Mouse (Mus musculus) natural killer cell, adult 2 months (primary cell): Measurements from ENCODE around the gene Ska2.
A peak's percentile ranks its signal among the peaks of the same experiment; 100 is the strongest.

Experiments used
- DNase-seq, 2 experiments: peaks; one replicate each; pipeline ENCODE4 v3.0.0; 2022; ENCODE audit warnings: low spot score in 2 of 2

Ska2 gene

GRCm38 (mm10) chr11:87108755-87109518, at the start of gene Ska2:
Gene Ska2 (plus strand): TSS chr11:87109234.
- peak; percentile 97 to 98 for DNase-seq

- no peak for DNase-seq
Measured at GRCm38 (mm10) chr11:87060410-87060809, 48.6 kb upstream of the Ska2 start.

DNA sequence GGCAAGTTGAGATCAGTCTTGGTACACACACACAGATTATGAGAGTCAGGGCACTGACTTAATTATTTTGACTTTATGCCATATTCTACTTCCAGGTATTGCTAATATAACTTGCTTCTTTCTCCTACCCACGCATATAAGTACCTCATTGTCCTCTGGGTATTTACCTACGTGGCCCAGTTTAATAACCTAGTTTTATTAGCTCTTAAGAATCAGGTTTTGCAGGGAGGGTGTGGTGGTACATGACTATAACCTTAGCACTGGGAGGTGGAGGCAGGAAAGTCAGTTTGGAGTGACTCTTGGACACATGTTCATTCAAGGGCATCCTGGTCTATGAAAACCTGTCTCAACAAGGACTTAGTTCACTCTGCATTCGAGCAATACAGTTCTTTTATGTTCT, 46.9 kb upstream of the Ska2 start:
- no peak for DNase-seq

GRCm38 (mm10) chr11:87073343-87073865, 35.6 kb upstream of the Ska2 start:
- DNase-seq, result peak; percentile 9 to 11

- DNase-seq, result peak; percentile 54 to 74
Measured at GRCm38 (mm10) chr11:87073866-87074440, 35.1 kb upstream of the Ska2 start, which contains the start of gene Gdpd1. Gene Gdpd1 (minus strand): TSS chr11:87074062.

DNA sequence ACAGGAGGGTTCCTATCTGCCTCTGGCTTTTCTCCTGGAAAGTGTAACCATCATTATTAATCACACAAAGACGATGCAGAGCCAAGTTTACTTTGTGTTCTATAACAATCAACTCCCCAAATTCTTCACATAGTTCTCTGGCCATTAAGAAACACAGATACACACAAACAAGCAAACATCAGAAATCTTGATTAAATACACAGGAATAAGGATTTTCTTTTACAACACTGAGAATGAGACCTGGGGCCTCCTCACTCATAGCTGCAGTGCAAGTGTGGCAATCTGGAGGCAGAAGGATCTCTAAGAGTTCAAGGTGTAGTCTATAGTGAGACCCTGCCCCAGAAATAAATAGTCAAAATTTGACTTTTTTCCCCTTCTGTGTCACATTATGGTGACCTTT, 25.3 kb upstream of the Ska2 start:
- DNase-seq, result no peak

DNA sequence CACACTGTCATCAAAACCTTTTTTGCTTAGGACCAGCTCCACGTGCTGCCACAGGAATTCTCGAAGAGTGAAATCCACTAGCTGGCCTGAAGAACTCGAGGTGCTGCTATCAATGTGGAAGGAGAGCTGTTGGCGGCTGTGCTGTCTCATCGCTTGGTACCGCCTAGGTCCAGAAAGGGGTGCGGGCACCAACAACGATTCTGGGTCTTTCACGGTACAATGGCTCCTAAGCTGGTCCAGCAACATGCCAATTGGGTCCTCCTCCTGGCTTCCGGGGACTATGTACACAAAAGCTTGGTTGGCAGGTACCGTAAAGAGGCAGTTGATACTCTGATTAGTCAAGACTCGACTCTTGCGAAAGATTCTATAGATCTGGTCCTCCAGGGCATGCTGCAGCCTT, 23.6 kb upstream of the Ska2 start:
- no peak for DNase-seq

DNA sequence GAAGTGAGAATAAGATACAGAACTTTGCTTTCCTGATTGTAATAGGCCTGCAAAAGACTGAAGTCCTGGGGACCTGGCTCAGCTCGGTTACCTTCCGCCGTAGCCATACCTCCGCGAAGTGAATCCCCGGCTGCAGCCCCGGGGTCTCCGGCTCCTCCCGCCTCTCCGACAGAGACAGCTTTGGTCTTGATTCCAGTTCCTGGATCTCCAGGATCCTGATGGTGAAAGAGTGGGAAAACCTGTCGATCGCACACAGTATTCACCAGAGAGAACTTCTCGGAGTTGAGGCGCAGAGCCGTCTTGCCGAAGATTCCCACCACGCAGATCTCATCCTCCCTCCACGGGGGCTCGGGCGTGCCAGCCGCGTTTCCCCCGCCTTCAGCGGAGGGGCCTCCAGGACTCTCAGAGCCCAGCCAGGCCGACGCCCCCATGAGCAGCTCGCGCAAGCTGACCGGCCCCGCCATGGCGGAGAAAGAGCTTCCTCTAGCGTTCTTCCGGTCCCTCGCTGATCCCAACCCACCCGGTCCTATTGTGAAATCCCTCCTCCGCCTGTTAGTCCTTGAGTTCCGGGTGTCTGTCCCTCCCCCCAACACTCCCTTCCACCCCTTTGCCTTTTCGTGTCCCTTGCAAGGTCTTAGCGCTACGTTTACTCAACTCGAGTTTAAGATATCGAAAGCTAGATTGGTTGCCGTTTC, 22.6 kb upstream of the Ska2 start, which contains the start of gene Smg8:
Gene Smg8, minus strand, starts transcription at position 485 of the 695 bp plus-strand sequence.
- DNase-seq, result peak; percentile 77 to 81

GRCm38 (mm10) chr11:87087142-87087541, 21.9 kb upstream of the Ska2 start:
- no peak for DNase-seq

DNA sequence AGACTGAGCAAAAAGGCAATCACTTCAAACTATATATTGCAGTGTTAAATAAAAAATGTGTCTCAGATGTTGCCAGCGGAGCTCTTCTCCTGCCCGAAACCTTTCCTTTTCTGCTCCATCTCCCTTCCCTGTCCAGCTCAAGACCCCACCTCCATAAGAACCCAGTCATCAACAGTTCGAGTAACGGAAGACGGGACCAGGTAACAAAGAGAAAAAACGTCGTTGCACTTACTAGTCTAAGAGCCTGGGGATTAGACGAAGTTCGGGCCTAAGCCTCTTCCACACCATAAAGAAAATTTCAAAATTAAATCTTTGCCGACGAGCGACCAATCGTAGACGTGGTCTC, 652 bp upstream of the Ska2 start, which contains the start of gene Prr11:
Gene Prr11, minus strand, starts transcription at position 300 of the 346 bp plus-strand sequence.
- DNase-seq, result no peak

DNA sequence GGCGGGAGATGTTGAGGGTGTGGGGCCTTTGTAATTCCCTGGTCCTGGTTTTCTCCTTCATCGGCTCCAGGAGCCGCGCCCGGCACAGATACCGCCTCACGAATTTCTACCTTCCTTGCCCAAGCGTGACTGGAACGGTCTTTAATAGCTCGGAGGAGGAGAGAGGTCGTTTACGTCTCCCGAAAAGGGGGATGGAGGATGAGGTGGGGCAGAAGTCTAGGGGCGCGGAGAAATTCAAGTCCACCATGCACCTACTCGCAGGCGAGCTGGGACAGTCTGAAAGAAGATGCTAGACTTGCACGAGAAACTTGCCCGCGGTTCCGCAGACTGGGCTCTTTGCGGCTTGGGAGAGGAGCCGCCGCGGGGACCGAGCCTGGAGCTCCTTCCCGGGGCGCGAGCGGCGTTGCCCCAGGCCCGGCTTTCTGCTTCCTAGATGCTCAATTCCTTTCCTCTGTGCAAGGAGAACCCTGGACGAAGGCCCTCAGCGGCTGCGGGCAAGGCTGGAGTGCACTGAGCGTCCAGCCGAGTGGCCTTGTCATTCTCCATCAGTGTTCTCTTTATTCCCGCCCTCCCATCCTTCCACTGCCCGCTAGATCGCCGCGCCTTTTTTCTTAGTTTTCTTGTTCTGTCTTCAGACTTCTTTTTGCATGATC, 611 bp downstream of the Ska2 start:
- no peak for DNase-seq

- no peak for DNase-seq
Measured at GRCm38 (mm10) chr11:87110172-87110909, 1.3 kb downstream of the Ska2 start.

DNA sequence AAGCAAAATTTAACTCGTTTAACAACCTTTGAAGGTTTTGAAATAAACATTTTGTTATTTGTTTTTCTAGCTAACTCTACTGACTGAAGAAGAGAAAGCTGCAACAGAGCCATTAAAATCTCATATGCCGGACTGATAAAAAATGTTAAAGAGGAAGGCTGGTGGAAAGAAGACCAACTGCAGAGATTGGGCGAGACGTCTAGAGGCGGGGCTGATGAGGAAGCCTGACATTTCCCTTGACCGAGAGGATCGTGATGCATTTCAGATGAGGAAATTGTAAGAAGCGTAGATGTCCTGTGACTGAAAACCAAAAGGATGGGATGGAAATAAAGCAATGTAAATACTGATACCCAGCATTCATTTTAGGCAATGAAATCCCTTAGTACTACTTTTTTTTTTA, 12.8 kb downstream of the Ska2 start:
- DNase-seq, result no peak

GRCm38 (mm10) chr11:87125562-87125961, 16.5 kb downstream of the Ska2 start:
- DNase-seq, result no peak

- DNase-seq, result no peak
Measured at GRCm38 (mm10) chr11:87126281-87126823, 17.3 kb downstream of the Ska2 start.

DNA sequence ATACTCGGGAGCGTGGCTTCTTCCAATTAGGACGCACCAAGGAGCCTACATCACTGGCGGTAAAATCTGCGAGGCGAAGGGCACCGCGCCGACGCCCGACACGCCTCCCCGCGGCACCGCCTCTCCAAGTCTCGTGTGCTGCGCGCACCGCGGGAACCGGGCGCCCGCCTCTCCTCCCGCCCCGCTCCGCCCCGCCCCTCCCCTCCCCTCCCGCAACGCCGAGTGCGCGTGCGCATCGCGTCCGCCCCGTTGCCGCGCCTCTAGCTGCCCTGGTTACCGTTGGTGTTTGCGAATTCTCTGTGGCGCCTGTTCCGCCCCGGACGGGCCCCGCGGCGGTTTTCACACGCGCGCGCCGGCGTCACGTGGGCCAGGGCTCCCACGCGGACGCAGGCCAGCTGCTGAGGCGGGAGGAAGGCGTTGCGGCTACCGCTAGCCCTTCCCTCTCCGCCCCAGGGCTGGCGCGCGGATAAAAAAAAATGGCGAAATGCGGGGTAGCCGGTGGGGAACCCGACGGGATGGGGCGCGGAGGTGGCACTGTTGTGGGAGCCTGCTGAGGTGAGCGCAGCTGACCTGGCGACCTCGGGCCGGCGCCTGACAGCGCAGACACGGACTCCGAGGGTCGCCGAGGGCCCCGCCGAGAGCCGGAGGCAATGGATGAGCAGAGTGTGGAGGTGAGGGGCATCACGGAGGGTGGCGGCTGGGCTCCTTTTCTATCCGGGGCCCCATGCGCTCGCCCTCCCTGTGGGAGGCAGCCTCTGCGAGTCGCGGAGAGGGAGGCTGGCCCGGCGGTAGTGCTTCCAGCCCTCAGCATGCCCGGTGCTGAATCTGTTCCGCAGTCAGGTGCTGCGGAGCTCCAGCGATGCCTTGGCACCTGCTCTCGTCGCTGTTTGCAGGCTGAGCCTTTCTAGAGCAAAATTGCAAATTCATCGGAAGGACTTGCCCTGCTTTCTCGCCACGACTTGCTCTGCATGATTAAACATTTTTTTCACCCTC, 18.1 kb downstream of the Ska2 start, which contains the start of gene Trim37:
Gene Trim37, plus strand, starts transcription at position 254 of the 993 bp plus-strand sequence.
- DNase-seq, result peak; percentile 82

DNA sequence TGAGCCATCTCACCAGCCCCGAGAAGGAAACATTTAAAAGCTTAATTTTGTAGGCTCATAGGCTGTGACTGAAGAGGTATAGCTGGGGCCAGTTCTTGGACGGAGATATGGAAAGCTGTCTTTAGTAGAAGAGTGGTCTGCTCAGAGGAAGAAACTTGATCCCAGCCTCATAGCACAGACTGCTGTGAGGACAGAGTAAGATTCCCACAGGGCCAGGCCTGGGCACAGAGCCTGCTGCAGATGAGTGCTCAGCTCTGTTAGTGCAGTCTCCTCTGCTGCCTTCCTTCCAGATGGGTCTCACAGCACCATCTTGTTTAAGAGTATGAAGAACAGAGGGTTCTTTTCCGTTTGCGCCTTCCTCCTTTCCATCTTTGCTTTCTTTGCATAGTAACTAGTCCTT, 27.2 kb downstream of the Ska2 start:
- DNase-seq, result no peak

DNA sequence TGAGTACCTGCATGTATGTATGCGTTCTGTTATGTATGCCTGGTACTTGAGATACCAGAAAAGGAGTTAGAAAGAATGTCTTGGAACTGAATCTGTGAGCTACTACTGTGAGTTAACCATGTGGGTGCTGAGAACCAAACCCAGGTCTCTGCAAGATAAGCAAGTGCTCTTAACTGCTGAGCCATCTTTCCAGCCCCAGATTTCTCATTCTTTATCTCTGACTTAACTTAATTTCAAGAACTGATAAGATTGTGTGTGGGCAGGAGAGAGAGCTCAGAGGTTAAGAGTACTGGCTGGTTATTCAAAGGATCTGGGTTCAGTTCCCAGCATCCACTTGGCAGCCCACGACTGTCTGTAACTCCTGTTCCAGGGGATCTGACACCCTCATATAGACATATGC, 49.0 kb downstream of the Ska2 start:
- no peak for DNase-seq

DNA sequence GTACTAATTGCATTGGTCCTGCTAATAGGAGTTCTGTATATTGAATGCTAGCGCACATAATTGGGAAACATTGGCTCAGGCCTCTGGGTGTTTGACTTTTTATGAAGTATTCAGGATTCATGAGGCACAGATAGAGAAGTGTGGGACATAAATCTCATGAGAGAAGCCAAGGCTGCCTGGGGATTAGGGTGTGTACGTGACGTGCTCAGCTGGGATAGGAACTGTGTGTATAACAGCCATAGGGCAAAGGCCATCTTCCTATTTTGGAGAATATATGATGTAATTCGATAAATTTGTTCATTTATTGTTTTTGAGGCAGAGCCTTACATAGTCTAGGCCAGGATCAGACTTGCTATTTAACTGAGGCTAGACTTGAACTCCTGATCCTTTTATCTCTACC, 53.7 kb downstream of the Ska2 start:
- no peak for DNase-seq

DNA sequence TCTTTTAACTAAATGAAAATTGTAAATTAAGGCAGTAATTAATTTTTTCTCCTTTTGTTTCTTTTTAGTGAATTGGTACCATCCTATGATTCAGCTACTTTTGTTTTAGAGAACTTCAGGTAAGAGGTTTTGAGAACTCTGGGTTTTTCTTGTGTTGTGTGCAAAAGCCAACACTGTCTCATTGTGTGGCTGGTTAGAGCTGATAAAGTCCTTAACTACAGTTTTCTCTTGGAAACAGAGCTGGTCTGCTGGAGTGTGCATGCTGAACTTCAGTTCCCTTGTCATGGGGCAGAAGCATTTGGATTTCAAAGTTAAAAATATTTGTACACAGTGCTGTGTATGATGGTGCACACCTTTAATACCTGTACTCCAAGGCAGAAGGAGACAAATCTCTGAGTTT, 54.7 kb downstream of the Ska2 start:
- DNase-seq, result no peak
